In genomic region chr11:98284230-98284629, GRCm38 (mm10) we compare ENCODE assay signal across 10 mouse cellular contexts. TPM values are rescaled to one million over a fixed set of nuclear protein-coding genes. Genes with fewer than 3 reads are reported as not detected.
DNase-seq lines count a peak whose midpoint lies in the region; ATAC-seq and TF ChIP-seq lines count a peak whose summit lies in the region.
"Had no signal": no experiment of that assay in that cellular context is flagged by ENCODE, and none has a peak within 500 bp of the region (broad histone marks: within the 10 kb centered on the region; RNA-seq: fewer than 3 reads in every experiment).

No protein-coding gene starts in this region.

- 3% methylated on average over 16 of the region's 17 CpGs for WGBS in heart, embryonic 14.5 days
- 6% methylated on average over 16 of the region's 17 CpGs for WGBS in heart, adult 2 months
- WGBS in forebrain, embryonic 13.5 days: 1% methylated on average over 14 of the region's 17 CpGs

- no peak for TF ChIP-seq EP300 in heart, adult 2 months (IDR thresholded peaks at IDR 0.05; ENCODE audit: insufficient read depth, low read depth, low read length)

- H3K9me3 ChIP-seq in heart, embryonic 14.5 days (ENCODE audit: control insufficient read depth, low read length): no peaks in the 10 kb centered on the region
- no peaks in the 10 kb centered on the region for H3K9me3 ChIP-seq in forebrain, embryonic 13.5 days (replicated peaks)

- peaks cover 17% of the 10 kb centered on the region; the same call in 1 of the 2 replicates for H3K27me3 ChIP-seq in heart, embryonic 14.5 days (ENCODE audit: control insufficient read depth, insufficient read depth, low read length)
- H3K27me3 ChIP-seq in heart, adult 2 months (ENCODE audit: control insufficient read depth, insufficient read depth, low read length): no peaks in the 10 kb centered on the region
- no peaks in the 10 kb centered on the region for H3K27me3 ChIP-seq in forebrain, embryonic 13.5 days
- H3K27me3 ChIP-seq: Patski had no signal

- intact Hi-C loops in heart, adult 2 months (cut with DNase I): no loop called here

- DNase-seq in heart, adult 2 months: no peak
- DNase-seq in R1 (ENCODE audit: low read depth, low spot score): peak; percentile 49
- peak; percentile 20 for DNase-seq in kidney, postnatal 14 days
- peak; percentile 25 for DNase-seq in naive thymus-derived CD4-positive, alpha-beta T cell, adult 2 months (ENCODE audit: low read depth)
- DNase-seq in gastrocnemius, postnatal 25 days: no peak
- no peak for DNase-seq in lung, adult 18-20 months

- H3K4me2 ChIP-seq in heart, embryonic 14.5 days (ENCODE audit: low read length): peak overlapping the region; percentile 60
- peak overlapping the region; percentile 48 for H3K4me2 ChIP-seq in forebrain, embryonic 13.5 days

- peaks cover 9% of the 10 kb centered on the region for H3K36me3 ChIP-seq in heart, embryonic 14.5 days (ENCODE audit: control insufficient read depth, insufficient read depth, low read length)
- H3K36me3 ChIP-seq in heart, adult 2 months (ENCODE audit: control insufficient read depth, insufficient read depth, low read length): no peaks in the 10 kb centered on the region
- H3K36me3 ChIP-seq in forebrain, embryonic 13.5 days (ENCODE audit: poor library complexity, severe bottlenecking): peaks cover 5% of the 10 kb centered on the region

- H3K79me2 ChIP-seq in heart, adult 2 months (replicated peaks; ENCODE audit: control insufficient read depth, insufficient read depth, low read length): no peaks in the 10 kb centered on the region

- ATAC-seq in heart, embryonic 14.5 days (ENCODE audit: insufficient number of reproducible peaks, insufficient read depth, low FRiP score, low read depth): no peak
- ATAC-seq in forebrain, embryonic 13.5 days: peak; percentile 83
- ATAC-seq: Patski had no signal

- no peak for TF ChIP-seq POLR2A in heart, adult 2 months (IDR thresholded peaks at IDR 0.05; ENCODE audit: insufficient read depth, low read depth, low read length)

- no peak overlapping the region for H3K27ac ChIP-seq in heart, embryonic 14.5 days (replicated peaks in 1 of 2; ENCODE audit: control insufficient read depth in 1 of 2, insufficient read depth in 1 of 2, low read depth in 2 of 2, low read length in 2 of 2)
- no peak overlapping the region for H3K27ac ChIP-seq in heart, adult 2 months
- peak overlapping the region; percentile 94 for H3K27ac ChIP-seq in forebrain, embryonic 13.5 days

- peak overlapping the region; percentile 10 to 30 for H3K4me3 ChIP-seq in heart, embryonic 14.5 days (ENCODE audit: control insufficient read depth in 1 of 2, insufficient read depth in 1 of 2, low read depth in 1 of 2, low read length in 2 of 2)
- H3K4me3 ChIP-seq in heart, adult 2 months: no peak overlapping the region
- peak overlapping the region; percentile 16 for H3K4me3 ChIP-seq in forebrain, embryonic 13.5 days

- TF ChIP-seq CTCF in heart, adult 2 months (IDR thresholded peaks at IDR 0.05): no peak

- peaks cover 4 to 5% of the 10 kb centered on the region in 2 experiments; a peak in 3 of 4 replicates for H3K4me1 ChIP-seq in heart, embryonic 14.5 days (ENCODE audit: control insufficient read depth in 2 of 2, insufficient read depth in 2 of 2, low read length in 2 of 2)
- H3K4me1 ChIP-seq in heart, adult 2 months (ENCODE audit: control insufficient read depth, insufficient read depth, low read length): no peaks in the 10 kb centered on the region
- peaks cover 67% of the 10 kb centered on the region for H3K4me1 ChIP-seq in forebrain, embryonic 13.5 days

- no peak overlapping the region for H3K9ac ChIP-seq in heart, embryonic 14.5 days (ENCODE audit: low read length)
- H3K9ac ChIP-seq in heart, adult 2 months (ENCODE audit: low read depth, low read length): no peak overlapping the region
- H3K9ac ChIP-seq in forebrain, embryonic 13.5 days: peak overlapping the region; percentile 47

RNA-seq across cellular contexts. Expression of gene Neurod2, which starts 45.2 kb away (rescaled TPM):
- polyA plus RNA-seq in heart, embryonic 14.5 days (2014; fragmentation: Nextera tagmentation; extraction: Ambion mirVana): not detected in 2 replicates
- total RNA-seq in heart, adult 2 months (2021): not detected
- not detected in 2 replicates for polyA plus RNA-seq in heart, adult 2 months (2012; rRNA removed)
- polyA plus RNA-seq in forebrain, embryonic 13.5 days (2015; fragmentation: Nextera tagmentation; extraction: Ambion mirVana): 45.4 and 72.1 TPM in 2 replicates
- not detected for total RNA-seq in gastrocnemius, postnatal 25 days (2021)
- total RNA-seq: heart, postnatal 14 days had no signal
- polyA plus RNA-seq: Patski had no signal

Comparison
In these comparisons a context has a peak if more than half of its experiments do, and no peak if none do; other contexts are left out.
1. DNase-seq: peak in R1 (single experiment), kidney, postnatal 14 days (single experiment) and naive thymus-derived CD4-positive, alpha-beta T cell, adult 2 months (single experiment); none in heart, adult 2 months (0 of 2), gastrocnemius, postnatal 25 days (single experiment) and lung, adult 18-20 months (0 of 2).
2. RNA of gene Neurod2, which starts 45.2 kb away (polyA plus RNA-seq): 45.4 to 72.1 TPM in forebrain, embryonic 13.5 days; not detected in heart, embryonic 14.5 days and not detected in heart, adult 2 months; every median in the first group is over 10 times any median in the second.